Mouse (Mus musculus) thymus, adult 2 months (tissue): Measurements from ENCODE around the gene Gpld1. TPM values are rescaled to one million over a fixed set of nuclear protein-coding genes. Genes with fewer than 3 reads are reported as not detected.

ENCODE experiments used
- DNase-seq: peaks from one replicate; pipeline ENCODE4 v3.0.0; 2021
- H3K27ac ChIP-seq: fragments of 200-500 bp; 2 replicates; pipeline ENCODE4 v1.5.1; 2012; ENCODE audit warnings: low read length, control low read depth; ENCODE audit not compliant: control insufficient read depth, insufficient read depth
- H3K27me3 ChIP-seq: fragments of 200-500 bp; 2 replicates; pipeline ENCODE4 v1.6.1; 2012; ENCODE audit warnings: mild to moderate bottlenecking, low read length, moderate library complexity, mixed read lengths; ENCODE audit not compliant: control insufficient read depth, insufficient read depth
- H3K36me3 ChIP-seq: fragments of 200-500 bp; 2 replicates; pipeline ENCODE4 v1.6.1; 2012; ENCODE audit warnings: mild to moderate bottlenecking, low read length, moderate library complexity; ENCODE audit not compliant: control insufficient read depth, insufficient read depth
- H3K4me1 ChIP-seq: fragments of 200-500 bp; replicated peaks from 2 replicates; pipeline ENCODE4 v1.6.1; 2012; ENCODE audit warnings: low read length; ENCODE audit not compliant: control insufficient read depth, insufficient read depth
- H3K4me3 ChIP-seq: fragments of 200-500 bp; 2 replicates; pipeline ENCODE4 v1.5.1; 2012; ENCODE audit warnings: mild to moderate bottlenecking, low read length, control low read depth, moderate library complexity; ENCODE audit not compliant: control insufficient read depth, insufficient read depth
- CTCF ChIP-seq: fragments of 200-500 bp; IDR thresholded peaks from 2 replicates; pipeline ENCODE4 v1.5.1; 2012; ENCODE audit warnings: mild to moderate bottlenecking, control low read depth, low read length, moderate library complexity, borderline replicate concordance; ENCODE audit not compliant: control insufficient read depth, poor library complexity, insufficient read depth; ENCODE audit errors: extremely low read depth
- POLR2A ChIP-seq: fragments of 200-500 bp; IDR thresholded peaks from 2 replicates; pipeline ENCODE4 v1.6.1; 2012; ENCODE audit warnings: mild to moderate bottlenecking, low read length, control low read depth, moderate library complexity; ENCODE audit not compliant: control insufficient read depth, poor library complexity, insufficient read depth; ENCODE audit errors: extremely low read depth
- WGBS: fragments of 180-500 bp; shearing (Covaris S2); methylation state at CpG from one replicate; pipeline ENCODE4 v1.1.7; 2018; 5-methylcytosine and 5-hydroxymethylcytosine counted together
- polyA plus RNA-seq: library from polyadenylated mRNA; depleted of rRNA; stranded (reverse); fragments of >200 nt; gene quantifications from 2 replicates; pipeline ENCODE4 v1.2.3, GENCODE M21; 2012; rRNA removed

The Gpld1 gene
- polyA plus RNA-seq, result 0.47 and 1.0 TPM in 2 replicates

DNA sequence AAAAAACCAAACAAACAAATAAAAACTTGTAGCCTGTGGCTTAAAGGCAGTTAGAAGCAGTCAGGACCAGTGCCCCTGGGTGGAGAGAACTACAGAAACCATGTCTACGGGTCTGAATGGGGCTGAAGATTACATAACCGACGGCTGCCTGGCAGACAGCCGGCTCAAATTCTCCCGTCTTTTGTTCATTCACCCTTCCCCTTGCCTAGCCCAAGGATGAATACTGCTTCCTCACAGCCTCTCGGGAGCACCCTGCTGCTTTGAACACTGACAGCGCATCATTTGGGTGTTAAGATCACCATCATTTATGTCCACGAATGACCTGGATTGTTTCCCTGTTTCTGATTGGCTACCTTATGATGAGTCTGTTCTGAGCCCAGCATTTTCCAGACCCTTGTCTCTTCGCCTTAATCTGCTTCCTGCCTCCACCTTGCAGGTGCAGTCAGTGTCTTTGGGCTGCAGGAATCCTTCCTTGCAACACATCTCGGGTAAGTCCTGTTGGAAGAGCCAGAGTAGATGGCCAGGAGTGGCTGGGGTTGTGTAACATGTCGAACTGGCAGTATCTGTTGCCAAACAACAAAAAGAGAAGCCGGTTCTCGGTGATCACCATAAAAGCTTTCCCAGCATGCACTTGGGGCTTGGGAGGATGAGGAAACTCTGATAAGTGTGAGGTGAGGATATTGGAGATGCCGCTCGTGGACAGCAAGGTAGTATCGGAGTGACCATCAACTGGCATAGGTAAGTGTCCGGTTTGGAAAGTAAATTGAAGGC lies at the start of gene Gpld1:
Gpld1 (plus strand) TSS at position 641 of the 771 bp plus-strand sequence.
- peaks cover 5% of the 10 kb centered on the region; the same call in 1 of the 2 replicates for H3K4me1 ChIP-seq
- no peak within 1 kb of the TSS for H3K27ac ChIP-seq
- DNase-seq, result no peak
- no peaks in the 10 kb centered on the region for H3K36me3 ChIP-seq
- H3K4me3 ChIP-seq, result no peak within 1 kb of the TSS
- H3K27me3 ChIP-seq, result no peaks in the 10 kb centered on the region
- no peak for TF ChIP-seq CTCF
- TF ChIP-seq POLR2A, result no peak
- 67% methylated on average over 17 of the region's 17 CpGs for WGBS

DNA sequence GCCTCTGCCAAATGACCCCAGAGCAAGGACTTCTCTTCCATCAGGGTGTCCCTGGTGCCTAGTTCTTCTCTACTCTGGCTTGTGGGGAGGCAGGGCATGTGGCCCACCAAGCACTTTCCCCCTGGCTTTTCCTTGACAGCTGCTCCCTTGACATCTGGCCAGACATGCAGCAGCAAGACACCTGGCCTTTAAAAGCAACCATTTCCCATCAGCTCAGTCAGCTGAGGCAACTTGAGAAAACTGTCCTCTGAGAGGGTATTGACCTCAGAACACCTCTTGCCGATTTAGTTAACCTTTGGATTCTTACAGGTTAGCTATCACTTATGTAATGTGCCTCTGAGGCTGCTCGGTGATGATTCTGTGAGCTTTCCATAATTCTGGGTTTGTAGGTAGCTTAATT lies 49.1 kb upstream of the Gpld1 start:
- no peak for TF ChIP-seq CTCF
- no peak for TF ChIP-seq POLR2A
- no peaks in the 10 kb centered on the region for H3K36me3 ChIP-seq
- DNase-seq, result no peak
- no peak overlapping the region for H3K4me3 ChIP-seq
- no peaks in the 10 kb centered on the region for H3K27me3 ChIP-seq
- 92% methylated on average over 2 of the region's 2 CpGs for WGBS
- H3K4me1 ChIP-seq, result no peaks in the 10 kb centered on the region
- H3K27ac ChIP-seq, result no peak overlapping the region

DNA sequence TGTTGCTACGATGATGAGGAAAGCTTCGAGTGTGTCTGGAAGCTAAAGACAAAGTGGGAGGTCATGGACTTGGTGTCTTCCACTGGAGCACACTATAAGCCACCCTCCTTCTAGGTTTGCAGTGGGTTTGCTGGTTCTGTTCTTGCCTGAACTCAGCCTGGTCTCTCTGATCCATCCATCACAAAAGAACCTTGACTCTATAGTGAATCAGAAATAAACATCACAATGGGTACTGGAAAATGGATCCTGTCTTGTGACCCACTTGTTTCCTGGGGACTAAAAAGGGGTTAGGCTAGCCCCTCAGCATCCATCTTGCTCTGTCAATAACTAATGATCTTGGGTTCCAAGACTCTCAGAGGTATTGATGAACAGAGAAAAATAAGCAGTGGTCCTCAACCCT lies 41.0 kb upstream of the Gpld1 start:
- WGBS, result 99% methylated on average over 2 of the region's 2 CpGs
- H3K27ac ChIP-seq, result no peak overlapping the region
- H3K27me3 ChIP-seq, result no peaks in the 10 kb centered on the region
- no peak for TF ChIP-seq CTCF
- no peak for TF ChIP-seq POLR2A
- DNase-seq, result no peak
- no peaks in the 10 kb centered on the region for H3K4me1 ChIP-seq
- H3K36me3 ChIP-seq, result no peaks in the 10 kb centered on the region
- H3K4me3 ChIP-seq, result no peak overlapping the region

DNA sequence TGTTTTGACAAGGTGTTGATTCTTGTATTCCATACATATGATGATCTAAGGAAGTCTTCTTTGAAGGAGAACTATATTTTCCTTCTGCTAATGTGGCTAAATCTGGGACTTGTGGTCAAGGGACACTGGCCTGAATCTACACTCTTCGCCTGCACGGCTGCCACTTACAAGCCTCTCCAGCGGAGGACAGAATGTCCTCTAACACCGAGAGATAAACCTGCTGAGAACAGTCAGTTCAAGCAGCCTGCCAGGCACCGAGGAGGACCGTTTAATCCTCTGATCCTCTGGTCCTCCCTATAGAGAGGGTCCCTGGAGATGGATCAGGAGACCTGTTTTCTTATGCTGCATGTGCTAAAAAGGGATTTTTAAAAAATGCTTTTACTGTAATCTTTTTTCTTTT lies 39.5 kb upstream of the Gpld1 start:
- TF ChIP-seq POLR2A (no peak), CTCF (no peak)
- Histone ChIP-seq H3K4me1 (no peaks in the 10 kb centered on the region), H3K4me3 (no peak overlapping the region), H3K27me3 (no peaks in the 10 kb centered on the region), H3K27ac (no peak overlapping the region), H3K36me3 (no peaks in the 10 kb centered on the region)
- 93% methylated on average over 6 of the region's 6 CpGs for WGBS
- DNase-seq, result no peak

DNA sequence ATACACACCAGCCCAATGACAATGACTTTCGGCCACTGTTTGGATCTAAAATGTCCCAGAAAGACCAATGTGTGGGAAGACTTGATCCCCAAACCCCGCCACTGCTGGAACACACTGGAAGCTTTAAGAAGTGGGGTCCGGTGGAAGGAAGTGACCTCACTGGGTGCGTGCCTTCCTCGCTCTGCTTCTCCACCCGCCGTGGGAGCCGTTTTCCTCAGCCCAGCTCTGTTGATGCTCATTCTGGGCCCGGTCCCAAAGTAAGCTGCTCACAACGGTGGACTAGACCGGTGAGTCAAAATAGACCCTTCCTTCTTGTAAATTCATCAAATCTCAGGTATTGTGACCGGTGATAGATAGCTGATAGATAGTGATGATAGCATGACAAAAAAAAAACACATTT lies 37.5 kb upstream of the Gpld1 start:
- Histone ChIP-seq H3K4me1 (no peaks in the 10 kb centered on the region), H3K36me3 (no peaks in the 10 kb centered on the region), H3K4me3 (no peak overlapping the region), H3K27ac (no peak overlapping the region), H3K27me3 (no peaks in the 10 kb centered on the region)
- 93% methylated on average over 12 of the region's 12 CpGs for WGBS
- no peak for DNase-seq
- no peak for TF ChIP-seq POLR2A
- no peak for TF ChIP-seq CTCF

DNA sequence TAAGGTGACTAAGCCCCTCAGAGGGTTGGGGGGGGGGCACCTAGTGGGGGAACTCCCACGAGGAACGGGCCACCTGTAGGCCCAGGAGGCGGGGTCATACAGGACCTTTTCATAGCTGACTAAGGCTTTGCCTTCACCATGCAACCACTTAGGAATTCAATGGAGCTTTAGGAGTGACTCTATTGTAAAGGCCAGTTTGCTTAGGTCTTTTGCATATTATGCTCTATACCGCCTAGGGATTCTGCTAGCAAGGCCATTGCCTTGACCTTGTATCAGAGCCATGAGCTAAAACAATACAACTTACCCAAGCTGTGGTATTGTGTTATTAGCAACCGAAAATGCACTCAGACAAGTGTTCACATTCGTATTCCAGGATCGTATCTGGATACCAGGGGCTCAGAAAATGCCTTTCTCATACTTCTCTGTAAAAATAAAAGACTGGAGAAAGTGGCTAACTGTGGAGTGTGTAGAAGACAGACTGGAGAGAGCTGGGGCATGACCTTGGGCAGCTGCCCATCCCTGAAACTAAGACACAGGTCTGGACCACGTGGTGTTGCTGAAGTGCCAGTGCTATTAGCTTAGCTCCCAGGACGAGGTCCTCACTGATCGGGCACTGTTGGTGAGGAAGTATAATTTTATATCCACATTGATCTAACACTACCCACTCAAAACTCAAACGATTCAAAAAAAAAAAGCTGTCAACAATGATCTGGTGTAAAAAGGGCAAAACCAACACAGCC lies 36.0 kb upstream of the Gpld1 start:
- Histone ChIP-seq H3K36me3 (no peaks in the 10 kb centered on the region), H3K4me3 (no peak overlapping the region), H3K4me1 (no peaks in the 10 kb centered on the region; the same call in 1 of the 2 replicates), H3K27me3 (no peaks in the 10 kb centered on the region), H3K27ac (no peak overlapping the region)
- TF ChIP-seq POLR2A (no peak), CTCF (no peak)
- 87% methylated on average over 11 of the region's 11 CpGs for WGBS
- no peak for DNase-seq

DNA sequence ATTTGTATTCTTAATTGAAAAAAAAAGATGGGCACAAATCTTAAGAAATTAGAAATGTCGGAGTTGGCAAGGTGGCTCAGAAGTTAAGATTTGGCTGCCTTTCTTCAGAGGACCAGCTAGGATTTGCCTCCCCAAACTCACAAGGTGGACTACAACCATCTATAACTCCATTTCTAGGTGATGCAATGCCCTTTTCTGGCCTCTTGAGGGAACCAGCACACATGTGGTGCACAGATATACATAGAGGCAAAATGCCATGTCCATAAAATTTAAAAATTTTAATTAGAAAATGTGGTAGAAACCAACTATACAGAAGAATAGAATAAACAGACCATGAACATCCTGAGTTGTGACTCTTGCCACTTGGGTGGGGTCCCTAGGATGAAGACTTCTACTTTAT lies 33.8 kb upstream of the Gpld1 start:
- Histone ChIP-seq H3K27me3 (no peaks in the 10 kb centered on the region), H3K4me1 (no peaks in the 10 kb centered on the region; the same call in 1 of the 2 replicates), H3K27ac (no peak overlapping the region), H3K4me3 (no peak overlapping the region), H3K36me3 (no peaks in the 10 kb centered on the region)
- DNase-seq, result no peak
- TF ChIP-seq CTCF (no peak), POLR2A (no peak)
- 96% methylated on average over 1 of the region's 1 CpGs for WGBS
